Mouse (Mus musculus): ENCODE results near the gene Egf.

DNA sequence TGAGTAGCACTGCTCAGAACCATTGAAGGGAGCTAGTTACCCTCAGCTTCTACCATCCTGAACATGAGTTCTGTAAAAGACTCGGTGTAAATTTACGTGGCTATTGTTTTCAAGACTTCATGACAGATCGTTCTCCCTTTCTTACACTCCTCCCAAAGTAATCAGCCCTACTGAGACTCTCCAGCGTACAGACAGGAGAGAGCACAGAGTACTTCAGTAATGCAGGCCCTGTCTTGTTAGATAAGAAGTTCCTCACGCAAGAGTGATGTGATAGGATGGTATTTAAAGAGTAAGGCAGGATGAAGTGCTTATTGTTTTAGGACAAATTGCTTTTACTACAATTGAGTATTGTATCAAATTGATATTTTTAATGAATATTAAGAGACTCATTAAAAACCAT is 123.3 kb downstream of the Egf start:
- TF ChIP-seq CTCF (IDR thresholded peaks at IDR 0.05; ENCODE audit: control insufficient read depth, insufficient read depth, low read length) (no peak), POLR2A (IDR thresholded peaks at IDR 0.05; ENCODE audit: borderline replicate concordance, control insufficient read depth, low read depth, low read length) (no peak)
